Mouse (Mus musculus): ENCODE measurements at regions not wholly inside any gene's neighbourhood (a gene's known extent, or its start where the extent isn't known, plus 50 kb on each side); places are given as distances from the start of the nearest gene placed in this dataset.

- DNase-seq, result no peak
- WGBS, result 83% methylated on average over 4 of the region's 4 CpGs
- Histone ChIP-seq H3K4me3 (replicated peaks; ENCODE audit: extremely low read depth, low read depth, low read length) (no peak overlapping the region), H3K4me1 (ENCODE audit: control insufficient read depth, insufficient read depth, low read length) (no peaks in the 10 kb centered on the region)
- TF ChIP-seq CTCF (IDR thresholded peaks at IDR 0.05; ENCODE audit: insufficient read depth, low read length) (no peak), POLR2A (IDR thresholded peaks at IDR 0.05; ENCODE audit: borderline replicate concordance, extremely low read depth, low read depth, low read length) (no peak)
Measured at GRCm38 (mm10) chr1:63929362-63930125, 160.5 kb upstream of the 4933402D24Rik start.

GRCm38 (mm10) chr1:63928850-63929249 is 159.8 kb upstream of the 4933402D24Rik start:
- WGBS, result 86% methylated on average over 5 of the region's 5 CpGs
- DNase-seq, result no peak
- no peak for TF ChIP-seq CTCF (IDR thresholded peaks at IDR 0.05; ENCODE audit: insufficient read depth, low read length)
- TF ChIP-seq POLR2A (IDR thresholded peaks at IDR 0.05; ENCODE audit: borderline replicate concordance, extremely low read depth, low read depth, low read length), result no peak
- Histone ChIP-seq H3K4me1 (ENCODE audit: control insufficient read depth, insufficient read depth, low read length) (no peaks in the 10 kb centered on the region), H3K4me3 (replicated peaks; ENCODE audit: extremely low read depth, low read depth, low read length) (no peak overlapping the region)

GRCm38 (mm10) chr1:63928361-63928760 is 159.3 kb upstream of the 4933402D24Rik start:
- no peak for DNase-seq
- 91% methylated on average over 3 of the region's 3 CpGs for WGBS

GRCm38 (mm10) chr1:63920181-63920933 is 151.3 kb upstream of the 4933402D24Rik start:
- DNase-seq, result no peak
- Histone ChIP-seq H3K4me1 (ENCODE audit: control insufficient read depth, insufficient read depth, low read length) (no peaks in the 10 kb centered on the region), H3K4me3 (replicated peaks; ENCODE audit: extremely low read depth, low read depth, low read length) (no peak overlapping the region)
- TF ChIP-seq POLR2A (IDR thresholded peaks at IDR 0.05; ENCODE audit: borderline replicate concordance, extremely low read depth, low read depth, low read length), result no peak
- WGBS, result 60% methylated on average over 8 of the region's 8 CpGs

More at GRCm38 (mm10) chr1:63928361-63928760, 159.3 kb upstream of the 4933402D24Rik start:
- TF ChIP-seq POLR2A (IDR thresholded peaks at IDR 0.05; ENCODE audit: borderline replicate concordance, extremely low read depth, low read depth, low read length) (no peak), CTCF (IDR thresholded peaks at IDR 0.05; ENCODE audit: insufficient read depth, low read length) (no peak)
- no peak overlapping the region for H3K4me3 ChIP-seq (replicated peaks; ENCODE audit: extremely low read depth, low read depth, low read length)
- H3K4me1 ChIP-seq (ENCODE audit: control insufficient read depth, insufficient read depth, low read length), result no peaks in the 10 kb centered on the region

- H3K4me1 ChIP-seq (ENCODE audit: control insufficient read depth, insufficient read depth, low read length), result no peaks in the 10 kb centered on the region
- TF ChIP-seq POLR2A (IDR thresholded peaks at IDR 0.05; ENCODE audit: borderline replicate concordance, extremely low read depth, low read depth, low read length) (no peak), CTCF (IDR thresholded peaks at IDR 0.05; ENCODE audit: insufficient read depth, low read length) (no peak)
- no peak overlapping the region for H3K4me3 ChIP-seq (replicated peaks; ENCODE audit: extremely low read depth, low read depth, low read length)
- DNase-seq, result no peak
- 76% methylated on average over 7 of the region's 7 CpGs for WGBS
Measured at GRCm38 (mm10) chr1:63918200-63918599, 149.1 kb upstream of the 4933402D24Rik start.

GRCm38 (mm10) chr1:63916907-63917650 is 148.0 kb upstream of the 4933402D24Rik start:
- TF ChIP-seq CTCF (IDR thresholded peaks at IDR 0.05; ENCODE audit: insufficient read depth, low read length) (no peak), POLR2A (IDR thresholded peaks at IDR 0.05; ENCODE audit: borderline replicate concordance, extremely low read depth, low read depth, low read length) (no peak)

GRCm38 (mm10) chr1:63910765-63911164 is 141.7 kb upstream of the 4933402D24Rik start:
- TF ChIP-seq POLR2A (IDR thresholded peaks at IDR 0.05; ENCODE audit: borderline replicate concordance, extremely low read depth, low read depth, low read length), result no peak
- no peak for TF ChIP-seq CTCF (IDR thresholded peaks at IDR 0.05; ENCODE audit: insufficient read depth, low read length)
- Histone ChIP-seq H3K4me1 (ENCODE audit: control insufficient read depth, insufficient read depth, low read length) (no peaks in the 10 kb centered on the region), H3K4me3 (replicated peaks; ENCODE audit: extremely low read depth, low read depth, low read length) (no peak overlapping the region)
- WGBS, result 81% methylated on average over 3 of the region's 3 CpGs
- no peak for DNase-seq

More at GRCm38 (mm10) chr1:63916907-63917650, 148.0 kb upstream of the 4933402D24Rik start:
- WGBS, result 81% methylated on average over 7 of the region's 7 CpGs
- no peak for DNase-seq
- Histone ChIP-seq H3K4me3 (replicated peaks; ENCODE audit: extremely low read depth, low read depth, low read length) (no peak overlapping the region), H3K4me1 (ENCODE audit: control insufficient read depth, insufficient read depth, low read length) (no peaks in the 10 kb centered on the region)

GRCm38 (mm10) chr1:63909191-63909590 is 140.1 kb upstream of the 4933402D24Rik start:
- H3K4me3 ChIP-seq (replicated peaks; ENCODE audit: extremely low read depth, low read depth, low read length), result no peak overlapping the region
- no peaks in the 10 kb centered on the region for H3K4me1 ChIP-seq (ENCODE audit: control insufficient read depth, insufficient read depth, low read length)
- no peak for DNase-seq
- WGBS, result 69% methylated on average over 2 of the region's 2 CpGs
- TF ChIP-seq CTCF (IDR thresholded peaks at IDR 0.05; ENCODE audit: insufficient read depth, low read length), result no peak
- TF ChIP-seq POLR2A (IDR thresholded peaks at IDR 0.05; ENCODE audit: borderline replicate concordance, extremely low read depth, low read depth, low read length), result no peak

GRCm38 (mm10) chr1:63903620-63904019 is 134.6 kb upstream of the 4933402D24Rik start:
- Histone ChIP-seq H3K4me1 (ENCODE audit: control insufficient read depth, insufficient read depth, low read length) (no peaks in the 10 kb centered on the region), H3K4me3 (replicated peaks; ENCODE audit: extremely low read depth, low read depth, low read length) (no peak overlapping the region)
- no peak for DNase-seq
- TF ChIP-seq POLR2A (IDR thresholded peaks at IDR 0.05; ENCODE audit: borderline replicate concordance, extremely low read depth, low read depth, low read length) (no peak), CTCF (IDR thresholded peaks at IDR 0.05; ENCODE audit: insufficient read depth, low read length) (no peak)
- WGBS, result 77% methylated on average over 4 of the region's 4 CpGs
